Mouse (Mus musculus): ENCODE data around the gene Ppat.

GRCm38 (mm10) chr5:76910807-76911206 is 40.6 kb downstream of the Ppat start:
- TF ChIP-seq POLR2AphosphoS2 (IDR thresholded peaks at IDR 0.05; ENCODE audit: insufficient read length, low read depth) = no peak
- TF ChIP-seq MYOD1 (IDR thresholded peaks at IDR 0.05; ENCODE audit: control insufficient read depth in 1 of 3, insufficient read length in 2 of 3, low read depth in 2 of 3) = no peak
- TF ChIP-seq POLR2A (IDR thresholded peaks at IDR 0.05; ENCODE audit: insufficient read length, low read depth) = no peak
- TF ChIP-seq TCF12 (IDR thresholded peaks at IDR 0.05; ENCODE audit: insufficient read depth, poor library complexity, severe bottlenecking) = no peak
- no peak for TF ChIP-seq MAX (IDR thresholded peaks at IDR 0.05; ENCODE audit: low read depth)
- no peak for TF ChIP-seq USF1 (IDR thresholded peaks at IDR 0.05; ENCODE audit: low read depth)
